Mouse (Mus musculus) frontal cortex, adult (tissue): ENCODE data around the gene Tex29.
A peak's percentile ranks its signal among the peaks of the same experiment; 100 is the strongest.
"Not testable (repeated sequence)": the region's sequence is repeated elsewhere in the genome, so short reads cannot be mapped to it uniquely, and the experiment has no call there.

Source experiments
- ATAC-seq: cut with Nextera tagmentation; 2 replicates; pipeline ENCODE4 v1.9.2; 2017; ENCODE audit warnings: mild to moderate bottlenecking, moderate library complexity, mixed read lengths; ENCODE audit not compliant: low TSS enrichment

Gene Tex29

GRCm38 (mm10) chr8:11831174-11831573 lies 9.1 kb upstream of the Tex29 start:
- no peak for ATAC-seq

GRCm38 (mm10) chr8:11831939-11832338 lies 8.3 kb upstream of the Tex29 start:
- no peak for ATAC-seq

GRCm38 (mm10) chr8:11833157-11833556 lies 7.1 kb upstream of the Tex29 start:
- no peak for ATAC-seq

- peak; percentile 82 for ATAC-seq
Observed at GRCm38 (mm10) chr8:11834200-11834599, 6.1 kb upstream of the Tex29 start.

DNA sequence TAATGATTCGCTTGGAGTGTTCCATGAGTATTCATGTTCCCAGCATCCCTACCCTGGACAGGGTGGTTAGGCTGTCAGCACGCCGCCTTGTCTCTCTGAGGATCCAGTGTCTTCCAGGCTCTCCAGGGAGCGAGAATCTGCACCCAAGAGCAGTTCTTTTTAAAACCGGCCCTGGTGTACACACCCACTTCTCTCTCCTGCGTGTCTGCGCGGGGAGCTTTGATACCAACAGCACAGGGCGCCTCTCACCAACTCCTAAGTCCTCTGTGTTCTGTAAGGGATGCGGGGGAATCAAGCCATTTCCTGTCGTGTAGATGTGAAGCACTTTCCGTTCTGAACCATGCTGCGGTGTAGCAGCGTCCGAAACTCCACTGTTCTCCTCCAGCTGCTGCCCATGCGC lies 5.6 kb upstream of the Tex29 start:
- ATAC-seq, result peak; percentile 64

GRCm38 (mm10) chr8:11841571-11841970 lies 1.3 kb downstream of the Tex29 start:
- peak; percentile 63; the same call in 1 of the 2 replicates for ATAC-seq

DNA sequence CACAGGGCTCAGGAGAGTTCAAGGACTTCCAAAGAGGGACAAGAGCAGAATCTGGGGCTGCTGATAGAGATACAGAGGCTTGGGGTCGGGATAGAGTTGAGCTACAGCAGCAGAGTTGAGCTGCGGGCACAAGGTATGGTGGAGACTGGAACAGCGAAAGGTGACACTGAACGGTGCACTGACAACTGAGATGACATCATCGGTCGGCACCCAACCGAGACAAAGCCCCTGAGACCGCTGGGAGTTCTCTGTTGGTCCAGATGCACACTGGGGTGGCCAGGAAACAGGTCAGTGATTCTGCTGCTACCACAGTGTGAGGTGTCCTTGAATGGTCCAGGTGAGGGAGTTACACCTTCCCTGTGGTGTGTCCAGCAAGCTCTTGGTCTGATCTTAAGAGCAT lies 2.5 kb downstream of the Tex29 start:
- ATAC-seq, result no peak

DNA sequence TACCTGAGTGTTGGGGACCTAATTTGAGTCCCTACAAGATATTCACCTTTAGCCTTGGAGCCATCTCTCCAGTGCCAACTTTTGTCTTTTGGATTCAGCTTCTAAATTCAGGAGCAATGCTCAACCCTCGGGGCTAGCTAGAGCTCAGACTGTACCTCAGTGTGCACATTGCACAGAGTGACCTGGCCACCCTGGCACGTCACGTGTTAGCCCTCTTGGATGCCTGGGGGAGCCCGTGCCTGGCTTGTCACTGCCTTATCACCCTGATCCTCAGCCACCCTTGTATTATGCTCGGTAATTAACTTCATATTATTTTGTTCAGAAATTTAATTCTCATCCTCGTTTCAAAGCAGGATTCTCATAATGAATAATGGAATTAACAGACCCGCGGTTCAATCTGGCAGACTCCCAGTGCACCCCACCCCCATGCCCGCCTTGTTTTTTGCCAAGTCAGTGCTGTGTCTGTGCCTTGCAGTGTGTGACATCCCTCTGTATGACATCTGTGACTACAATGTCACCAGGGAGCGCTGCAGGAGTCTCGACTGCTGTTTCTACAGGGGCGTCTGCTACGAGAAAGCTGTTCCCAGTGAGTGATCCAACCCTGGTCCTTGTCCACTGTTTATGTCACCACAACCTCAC lies 3.5 kb downstream of the Tex29 start:
- no peak for ATAC-seq

GRCm38 (mm10) chr8:11844316-11844685 lies 4.0 kb downstream of the Tex29 start:
- ATAC-seq, result no peak

- no peak for ATAC-seq
Observed at GRCm38 (mm10) chr8:11846807-11847206, 6.5 kb downstream of the Tex29 start.

DNA sequence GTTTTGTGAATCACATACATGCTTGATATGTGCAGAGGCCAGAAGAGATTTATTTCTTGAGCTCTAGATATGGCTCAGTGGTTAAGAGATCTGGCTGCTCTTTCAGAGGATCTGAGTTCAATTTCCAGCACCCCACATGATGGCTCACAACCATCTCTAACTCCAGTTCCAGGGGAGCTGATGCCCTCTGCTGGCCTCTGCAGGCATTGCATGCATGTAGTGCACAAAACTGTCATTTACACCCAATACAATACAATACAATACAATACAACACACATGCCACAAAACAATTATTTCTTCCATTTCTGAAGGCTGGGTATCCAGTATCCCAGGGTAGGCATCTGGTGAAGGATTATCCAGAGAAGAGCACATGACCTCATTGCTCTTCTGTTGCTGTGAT lies 27.6 kb downstream of the Tex29 start:
- no peak for ATAC-seq

GRCm38 (mm10) chr8:11874227-11874626 lies 34.0 kb downstream of the Tex29 start:
- ATAC-seq, result not testable (repeated sequence)

DNA sequence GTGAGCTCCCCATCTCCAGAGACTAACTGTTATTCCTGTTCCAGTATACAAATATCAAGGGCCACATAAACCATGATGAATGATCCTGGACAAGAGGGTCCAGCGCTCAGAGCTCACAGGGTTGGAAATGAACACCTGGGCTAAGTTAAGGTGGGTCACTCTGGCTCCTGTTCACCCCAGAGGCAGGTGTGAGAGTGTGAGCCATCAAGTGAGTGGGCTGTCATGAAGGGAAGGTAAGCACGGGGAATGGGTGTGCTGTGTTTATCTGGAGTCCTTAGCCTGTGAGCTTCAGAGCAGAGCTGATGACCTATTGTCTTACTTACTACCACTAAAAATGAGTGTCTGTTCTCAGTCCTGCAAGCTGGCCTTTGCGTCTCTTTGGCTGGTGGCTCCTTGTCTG lies 44.4 kb downstream of the Tex29 start:
- no peak for ATAC-seq

GRCm38 (mm10) chr8:11885881-11886699 lies 45.8 kb downstream of the Tex29 start:
- ATAC-seq, result no peak

DNA sequence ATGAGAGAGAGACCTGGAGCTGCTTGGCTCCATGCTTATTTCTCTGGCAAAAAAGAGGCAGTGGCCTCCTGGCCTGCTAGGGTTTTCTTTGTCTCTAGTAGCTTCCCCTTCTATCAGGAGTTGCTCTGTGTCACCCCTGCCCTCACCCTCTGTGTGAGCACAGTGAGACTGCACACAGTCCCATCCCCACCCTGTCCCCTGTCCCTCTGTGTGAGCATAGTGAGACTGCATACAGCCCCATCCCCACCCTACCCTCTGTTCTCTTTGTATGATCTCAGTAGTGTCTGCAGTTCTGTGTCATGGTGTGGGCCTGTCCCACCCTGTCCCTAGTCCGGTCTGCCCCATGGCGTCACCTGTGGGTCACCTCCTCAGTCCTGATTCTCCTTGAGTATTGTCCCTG lies 46.5 kb downstream of the Tex29 start:
- ATAC-seq, result no peak

DNA sequence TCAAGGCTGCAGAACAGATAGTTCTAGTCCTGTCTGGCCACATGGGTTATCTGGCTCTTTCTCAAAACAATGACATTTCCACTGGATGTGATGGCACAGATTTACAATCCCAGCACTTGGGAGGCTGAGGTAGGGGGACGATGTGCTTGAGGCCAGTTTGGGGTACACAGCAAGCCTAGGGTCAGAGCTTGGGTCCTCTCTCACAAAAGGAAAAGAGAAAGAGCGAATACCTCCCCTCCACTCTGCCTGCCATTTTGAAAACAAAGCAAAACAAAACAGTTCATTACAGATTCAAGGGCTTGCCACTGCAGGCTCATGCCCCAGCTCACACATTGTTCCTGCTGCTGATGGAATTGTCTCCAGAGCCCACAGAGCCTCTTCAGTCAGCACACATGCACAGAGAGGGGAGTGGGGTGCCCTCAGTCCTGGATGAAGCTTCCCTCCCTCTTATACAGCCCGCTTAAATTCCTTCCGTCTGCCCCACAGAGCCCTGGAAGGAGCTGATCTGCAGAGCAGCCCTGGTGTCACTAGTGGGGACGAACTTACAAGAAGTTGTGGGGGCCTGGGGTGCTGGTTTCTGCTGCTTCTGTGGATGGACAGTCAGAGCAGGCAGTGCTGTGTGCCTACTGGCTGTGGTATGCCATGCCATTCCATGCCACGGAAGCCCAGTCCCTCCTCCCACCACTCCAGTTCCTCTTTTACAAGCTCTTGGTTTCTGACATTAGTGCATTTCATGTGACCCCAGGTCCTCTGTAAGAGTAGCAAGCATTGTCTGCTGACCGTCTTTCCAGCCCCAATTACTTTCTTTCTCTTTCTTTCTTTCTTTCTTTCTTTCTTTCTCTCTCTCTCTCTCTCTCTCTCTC lies 49.1 kb downstream of the Tex29 start:
- ATAC-seq, result no peak

DNA sequence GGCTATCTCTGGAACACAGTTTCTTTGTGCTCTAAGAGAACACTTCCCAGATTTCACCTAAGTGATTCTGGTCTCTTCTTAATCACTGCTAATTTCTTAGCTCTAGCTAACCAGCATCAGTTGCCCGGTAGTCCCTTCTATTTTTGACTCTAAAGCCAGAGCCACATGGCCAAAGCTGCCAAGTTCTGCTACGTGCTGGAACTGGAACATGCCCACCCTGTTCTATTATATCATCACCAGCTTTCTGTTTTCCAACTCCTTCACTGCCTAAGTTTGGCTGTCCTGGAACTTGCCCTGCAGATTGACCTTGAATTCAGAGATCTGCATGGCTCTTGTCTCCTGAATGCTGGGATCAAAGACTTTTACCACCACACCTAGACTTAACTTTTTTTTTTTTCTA lies 52.5 kb downstream of the Tex29 start:
- ATAC-seq, result no peak

- no peak for ATAC-seq
Observed at GRCm38 (mm10) chr8:11896022-11896662, 55.9 kb downstream of the Tex29 start.

GRCm38 (mm10) chr8:11896677-11897076 lies 56.4 kb downstream of the Tex29 start:
- no peak for ATAC-seq

DNA sequence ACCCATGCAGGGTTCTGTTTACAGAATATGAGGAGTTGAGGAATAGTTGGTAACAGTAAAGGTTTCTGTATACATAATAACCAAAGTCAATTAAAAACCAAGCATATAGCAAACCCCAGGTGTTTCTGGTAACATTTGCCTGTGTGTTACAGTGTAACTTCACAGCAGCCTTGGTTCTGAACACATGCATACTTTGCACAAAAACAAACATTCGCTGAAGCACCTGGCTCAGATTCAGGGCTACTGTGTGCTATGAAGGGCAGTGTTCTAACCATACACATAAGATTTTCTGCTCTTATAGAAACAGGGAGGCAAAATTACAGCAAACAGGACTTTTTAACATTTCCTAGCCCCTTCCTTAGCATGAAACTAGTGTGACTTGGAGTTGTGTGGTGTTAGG lies 58.5 kb downstream of the Tex29 start:
- no peak for ATAC-seq
